Mouse (Mus musculus): ENCODE measurements at regions not wholly inside any gene's neighbourhood (a gene's known extent, or its start where the extent isn't known, plus 50 kb on each side); places are given as distances from the start of the nearest gene placed in this dataset.
"Not testable (repeated sequence)": the region's sequence is repeated elsewhere in the genome, so short reads cannot be mapped to it uniquely, and the experiment has no call there.

DNA sequence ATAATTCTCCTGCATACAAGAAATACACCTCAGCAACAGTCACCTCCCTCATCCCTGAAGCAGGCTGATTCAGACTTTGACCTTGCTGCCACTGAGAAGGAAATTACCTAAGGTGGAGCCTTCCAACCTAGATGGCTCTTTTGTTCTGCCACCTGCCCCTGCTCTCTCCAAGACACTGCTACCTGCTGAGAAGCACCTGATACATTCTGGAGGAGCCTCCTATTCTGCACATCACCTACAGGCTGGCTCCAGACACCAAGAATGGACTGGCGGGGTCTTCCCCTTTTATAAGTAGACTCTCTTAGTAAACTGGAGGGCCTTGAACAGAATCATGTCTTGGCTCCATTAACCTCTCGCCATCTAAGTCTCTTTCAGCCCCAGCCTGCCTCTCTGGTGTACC lies 1149.5 kb upstream of the 2610301B20Rik start:
- not testable (repeated sequence) for DNase-seq (ENCODE audit: low read depth, low spot score)

DNA sequence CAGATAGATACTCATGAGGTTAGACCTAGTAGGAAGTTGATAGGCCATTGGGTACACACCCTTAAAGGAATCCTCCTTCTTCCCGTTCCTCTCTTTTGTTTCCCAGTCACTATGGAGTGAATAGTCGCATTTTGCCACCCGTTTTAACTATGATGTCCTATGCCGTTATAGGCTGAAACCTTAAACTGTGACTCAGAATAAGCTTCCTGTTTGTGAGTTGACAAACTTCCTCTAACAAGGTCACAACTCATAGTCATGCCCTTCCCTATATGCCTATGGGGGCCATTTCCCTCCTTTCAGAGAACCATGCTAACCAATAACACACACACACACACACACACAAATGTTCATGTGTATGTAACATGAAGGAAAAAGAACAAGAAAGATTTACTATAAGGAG lies 1136.6 kb upstream of the 2610301B20Rik start:
- DNase-seq (ENCODE audit: low read depth, low spot score), result no peak

DNA sequence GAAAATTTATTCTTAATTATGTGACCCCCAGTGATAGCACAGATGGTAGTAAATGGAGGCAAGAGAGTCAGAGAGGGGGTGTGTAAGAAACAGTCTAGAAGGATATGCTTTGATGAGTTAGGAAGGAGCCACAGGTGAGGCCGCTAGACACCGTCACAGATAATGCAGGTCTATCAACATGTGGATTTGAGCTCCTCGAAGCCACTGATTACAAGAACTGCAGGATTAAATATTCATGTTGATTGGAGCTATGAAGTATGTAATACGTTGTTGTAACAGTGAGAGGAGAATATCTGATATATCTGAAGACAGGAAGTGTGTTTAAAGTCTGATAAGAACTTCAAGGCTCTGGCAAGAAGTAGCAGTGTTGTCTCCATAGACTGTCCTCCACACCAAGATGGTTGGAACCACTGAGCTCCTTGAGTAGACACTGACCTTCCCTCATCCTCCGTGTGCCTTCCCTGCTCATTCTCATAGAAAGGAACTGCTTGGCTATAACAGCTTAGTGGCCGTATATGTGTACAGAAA lies 1126.8 kb upstream of the 2610301B20Rik start:
- no peak for DNase-seq (ENCODE audit: low read depth, low spot score)

DNA sequence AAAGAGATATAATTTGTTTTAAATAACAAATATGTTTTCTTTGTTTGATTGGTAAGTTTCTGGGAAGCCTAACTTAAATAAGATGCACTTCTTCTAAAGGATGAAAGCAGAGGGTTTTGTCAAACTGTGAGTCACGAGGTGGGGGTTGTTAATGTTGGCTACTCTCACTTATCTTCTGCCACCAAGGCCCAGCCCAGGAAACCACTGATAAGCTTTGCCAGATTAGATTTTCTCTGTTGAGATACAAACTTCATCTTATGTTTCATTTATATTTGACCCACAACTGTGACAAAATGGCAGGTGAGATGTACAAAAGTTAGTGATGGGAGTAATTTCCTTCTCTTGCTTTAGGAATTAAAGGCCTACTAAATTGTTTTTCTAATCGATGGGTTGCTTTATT lies 1126.2 kb upstream of the 2610301B20Rik start:
- no peak for DNase-seq (ENCODE audit: low read depth, low spot score)

DNA sequence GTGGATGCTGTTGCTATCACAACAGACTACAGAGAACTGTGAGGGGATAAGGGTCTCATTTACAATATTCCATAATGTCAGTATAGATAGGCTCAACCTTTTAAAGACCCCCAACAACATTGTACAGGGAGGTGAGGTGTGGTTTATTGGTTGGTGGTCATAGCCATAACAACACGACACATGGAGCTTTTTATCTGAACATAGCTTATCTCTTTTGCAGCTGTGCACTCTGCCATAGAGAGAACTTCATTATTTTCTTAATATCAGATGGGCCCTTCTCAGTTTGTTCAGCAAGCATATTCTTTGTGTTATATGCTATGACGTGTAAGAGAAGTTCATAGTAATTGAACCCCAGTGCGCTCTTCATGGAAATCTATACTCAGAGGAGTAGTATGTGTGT lies 1124.4 kb upstream of the 2610301B20Rik start:
- DNase-seq (ENCODE audit: low read depth, low spot score), result no peak

DNA sequence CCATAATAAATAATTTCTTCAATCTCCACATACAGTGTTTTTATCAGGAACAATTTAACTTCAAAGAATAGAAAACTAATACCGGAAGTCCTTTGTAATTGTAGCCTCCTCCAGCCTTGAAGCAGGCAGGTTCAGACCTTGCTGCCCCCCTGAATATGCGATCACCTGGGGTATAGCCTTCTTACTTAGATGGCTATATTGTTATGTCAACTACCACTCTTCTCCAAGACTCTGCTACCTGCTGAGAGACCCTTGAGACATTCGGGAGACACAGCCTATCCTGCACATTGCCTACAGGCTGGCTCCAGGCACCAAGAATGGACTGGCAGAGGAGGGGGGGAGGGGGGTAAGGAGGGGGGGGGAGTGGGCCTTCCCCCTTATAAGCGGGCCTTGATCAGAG lies 1123.9 kb upstream of the 2610301B20Rik start:
- no peak for DNase-seq (ENCODE audit: low read depth, low spot score)

DNA sequence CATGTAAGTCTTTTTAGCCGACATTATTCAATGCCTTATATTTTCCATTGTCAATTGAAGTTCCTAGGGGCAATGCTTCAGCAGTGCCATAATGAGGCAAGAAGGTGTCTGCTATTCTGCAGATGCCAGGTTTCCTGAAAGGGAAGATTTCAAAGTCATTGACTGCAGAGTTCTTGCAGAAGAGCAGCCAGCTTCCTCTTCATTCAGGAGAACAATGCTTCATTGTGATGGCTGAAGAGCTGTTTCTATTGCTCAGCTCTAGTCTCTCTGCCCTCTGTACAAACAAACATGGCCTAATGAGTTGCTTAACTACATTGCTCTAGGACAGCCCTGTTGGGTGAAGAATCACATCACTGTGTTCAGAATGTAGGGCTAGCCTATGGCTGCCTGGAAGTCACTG lies 1111.0 kb upstream of the 2610301B20Rik start:
- DNase-seq (ENCODE audit: low read depth, low spot score), result no peak

DNA sequence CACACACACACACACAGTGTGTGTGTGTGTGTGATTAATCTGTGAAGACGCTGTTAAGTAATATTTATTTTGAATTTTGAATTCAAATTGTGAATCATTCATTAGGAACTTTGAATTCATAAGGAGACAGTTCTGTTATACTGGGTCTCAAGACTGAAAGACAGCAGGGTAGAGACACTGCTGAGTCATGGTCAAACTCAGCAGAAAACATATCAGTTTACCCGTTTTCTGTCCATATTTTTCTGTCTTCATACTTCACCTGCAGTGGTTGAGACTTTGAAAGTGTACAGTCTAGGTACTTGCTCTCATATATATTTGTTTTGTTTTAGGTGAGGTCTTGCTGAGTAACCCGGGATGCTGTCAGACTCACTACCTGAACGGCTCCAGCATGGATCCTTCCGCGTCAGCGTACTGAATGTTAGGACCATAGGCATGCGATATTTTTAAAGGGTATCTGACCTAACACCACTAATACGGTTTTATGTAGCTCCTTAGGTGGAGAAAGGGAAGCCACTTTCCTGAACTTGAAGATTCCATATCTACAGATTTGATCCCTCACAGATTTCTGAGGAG lies 1104.6 kb upstream of the 2610301B20Rik start:
- no peak for DNase-seq (ENCODE audit: low read depth, low spot score)

DNA sequence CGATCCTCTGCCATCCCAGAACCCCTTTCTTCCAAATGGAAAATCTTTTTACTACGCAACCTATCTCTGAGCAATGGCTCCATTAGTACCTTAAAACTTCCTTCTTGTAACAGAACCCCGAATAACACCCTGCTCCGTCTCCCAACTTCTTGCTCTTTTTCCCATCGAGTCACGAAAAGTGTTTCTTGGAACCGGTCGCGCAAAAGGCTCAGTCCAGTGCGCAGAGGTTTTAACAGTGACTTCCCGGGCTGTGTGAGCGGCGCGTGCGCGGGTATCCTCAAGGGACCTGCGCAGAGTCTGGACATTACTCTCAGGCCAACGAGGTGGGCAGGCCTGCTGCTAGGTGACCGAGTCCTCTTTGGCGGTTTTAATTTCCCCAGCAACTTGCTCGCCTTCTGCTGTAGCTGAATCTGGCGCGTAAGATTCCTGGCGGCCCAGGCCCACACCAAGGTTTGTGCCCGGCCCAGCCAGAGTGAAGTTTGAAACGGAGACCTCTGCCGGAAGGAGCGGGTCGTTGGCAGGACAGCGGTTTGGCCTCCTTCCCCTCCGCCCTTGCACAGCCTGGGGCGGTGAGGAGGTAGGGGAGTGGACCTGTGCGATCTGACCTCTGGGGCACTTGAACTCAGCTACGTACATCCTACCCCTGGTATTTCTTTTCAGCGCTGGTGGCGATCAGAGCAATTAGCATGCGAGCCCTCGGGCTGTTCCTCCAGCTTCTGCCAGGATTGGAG lies 1103.8 kb upstream of the 2610301B20Rik start:
- peak; percentile 68 for DNase-seq (ENCODE audit: low read depth, low spot score)

DNA sequence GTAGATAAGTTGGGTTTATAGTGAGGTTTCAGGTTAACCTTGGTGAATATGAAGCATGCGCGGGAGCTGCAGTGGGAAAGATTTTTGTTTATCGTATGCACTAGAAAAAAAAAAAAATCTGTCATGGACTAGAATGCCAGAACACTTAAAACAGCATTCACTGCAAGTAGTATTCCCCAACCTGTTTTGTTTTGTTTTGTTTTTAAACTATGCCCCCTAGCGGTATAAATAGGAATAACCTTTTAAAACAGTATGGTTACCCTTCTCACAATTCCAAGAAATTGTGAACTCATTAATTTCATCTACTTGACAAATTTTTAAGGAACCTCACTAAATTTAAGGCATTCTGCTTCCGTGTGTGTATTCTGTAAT lies 1103.2 kb upstream of the 2610301B20Rik start:
- peak; percentile 52 for DNase-seq (ENCODE audit: low read depth, low spot score)

DNA sequence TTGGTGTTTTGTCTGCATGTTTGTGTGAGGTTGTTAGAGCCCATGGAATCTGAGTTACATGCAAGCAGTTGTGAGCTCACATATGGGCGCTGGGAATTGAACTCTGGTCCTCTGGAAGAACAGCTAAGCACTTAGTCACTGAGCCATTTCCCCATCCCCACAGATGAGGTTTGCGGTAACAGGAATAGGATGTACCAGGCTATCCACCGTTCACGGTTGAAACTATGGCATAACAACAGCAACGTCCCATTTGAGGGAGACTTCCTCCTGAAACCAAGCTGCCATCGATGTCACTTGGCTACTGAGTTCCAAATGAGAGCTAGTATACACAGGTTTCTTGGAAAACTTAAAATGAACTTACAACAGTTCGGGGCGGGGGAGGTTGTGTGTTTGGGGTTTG lies 1095.9 kb upstream of the 2610301B20Rik start:
- no peak for DNase-seq (ENCODE audit: low read depth, low spot score)

DNA sequence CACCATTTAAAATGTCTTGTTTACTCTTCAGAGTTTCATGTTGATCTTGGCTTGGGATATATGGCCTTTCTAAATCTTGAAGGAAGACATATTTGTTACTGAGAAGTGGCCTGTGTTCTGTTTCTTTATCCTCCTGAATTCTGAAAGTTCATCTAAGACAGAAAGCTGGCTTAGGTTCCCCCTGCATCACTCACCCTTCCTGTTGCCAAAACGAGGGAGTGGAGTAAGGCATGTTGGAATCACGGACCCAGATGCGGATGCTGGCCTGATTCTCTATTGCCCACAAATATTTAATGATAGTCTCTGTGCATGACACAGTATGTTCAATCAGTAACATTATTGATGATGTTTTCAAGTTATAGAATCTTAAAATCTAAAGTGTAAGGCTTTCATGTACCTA lies 1094.7 kb upstream of the 2610301B20Rik start:
- DNase-seq (ENCODE audit: low read depth, low spot score), result no peak

DNA sequence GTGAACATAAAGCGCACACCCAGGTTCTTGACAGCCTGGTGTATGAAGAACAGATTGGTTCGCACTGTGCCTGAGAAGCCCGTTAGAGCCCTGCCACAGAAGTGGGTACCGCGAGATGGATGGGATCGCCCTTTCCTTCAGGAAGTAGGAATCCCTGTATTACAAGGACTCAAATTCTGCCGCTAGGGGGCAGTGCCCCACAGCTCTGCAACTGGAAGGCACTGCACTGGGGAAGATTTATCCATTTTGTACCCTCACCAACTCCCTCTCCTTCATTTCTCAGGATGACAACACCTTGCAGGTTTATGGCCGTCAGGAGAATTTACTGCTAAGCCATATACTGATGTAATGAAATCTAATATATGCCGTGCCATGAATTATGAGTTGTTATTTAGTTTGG lies 1094.1 kb upstream of the 2610301B20Rik start:
- peak; percentile 15 for DNase-seq (ENCODE audit: low read depth, low spot score)

DNA sequence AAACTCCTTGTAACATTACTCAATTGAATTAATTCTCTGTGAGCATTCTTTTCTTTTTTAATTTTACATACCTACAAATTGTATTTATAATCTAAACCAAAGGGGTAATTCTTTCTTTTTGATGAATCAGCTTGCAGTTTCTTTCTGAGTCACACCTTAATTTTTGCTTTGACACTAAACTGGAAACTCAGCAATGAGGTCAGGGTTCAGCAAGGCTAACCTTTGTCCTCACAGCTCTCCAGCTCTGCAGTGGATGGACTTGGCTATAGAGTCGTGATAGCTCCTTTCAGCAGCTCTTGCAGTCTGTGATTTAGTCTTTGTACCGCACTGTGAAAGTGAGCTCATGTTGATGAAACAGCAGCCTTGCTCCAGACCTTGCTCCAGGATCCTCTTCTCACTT lies 1093.0 kb upstream of the 2610301B20Rik start:
- DNase-seq (ENCODE audit: low read depth, low spot score), result no peak

DNA sequence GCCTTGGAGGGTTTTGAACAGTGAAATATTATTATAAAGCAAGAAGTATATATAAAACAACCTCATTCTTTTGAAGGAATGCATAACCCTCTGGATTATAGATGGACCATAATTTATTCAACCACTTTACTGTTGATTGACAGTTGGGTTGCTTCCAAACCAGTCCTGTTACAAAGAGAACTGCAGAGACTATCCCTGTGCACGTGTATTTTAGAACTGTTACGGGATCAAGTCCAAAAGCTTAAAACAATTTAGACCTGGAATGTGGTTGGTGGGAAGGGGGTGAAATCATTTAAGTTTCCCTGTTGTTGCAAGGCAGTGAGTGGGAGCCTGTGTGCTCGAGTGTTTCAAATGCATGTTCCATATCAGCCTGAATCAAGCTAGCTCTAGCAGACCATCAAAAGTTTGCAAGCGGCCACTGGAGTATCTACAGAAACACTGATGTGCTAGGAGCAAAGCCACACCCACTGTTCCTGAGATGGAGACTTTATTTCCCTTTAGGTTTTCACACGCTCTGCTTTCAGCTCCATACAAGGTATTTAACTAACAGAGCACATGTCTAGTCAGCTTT lies 1086.4 kb upstream of the 2610301B20Rik start:
- DNase-seq (ENCODE audit: low read depth, low spot score), result no peak

DNA sequence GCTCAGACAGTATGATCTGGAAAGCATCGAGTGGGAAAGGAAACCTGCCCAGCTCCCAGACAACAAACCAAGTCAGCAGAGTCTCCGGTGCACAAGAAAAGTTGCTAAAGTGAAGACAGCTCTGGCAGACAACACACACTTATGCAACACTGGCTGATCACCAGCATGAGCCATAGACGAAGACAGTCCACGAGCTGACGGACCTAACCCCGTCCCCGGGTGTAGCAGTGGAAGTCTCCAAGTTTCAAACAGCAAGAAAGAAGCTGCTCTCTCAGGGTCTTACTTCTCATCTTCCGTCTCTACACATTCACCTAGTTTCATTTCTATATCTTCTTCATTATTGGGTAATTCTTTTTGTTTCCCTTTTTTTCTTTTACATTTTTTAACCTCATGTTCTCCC lies 1083.8 kb upstream of the 2610301B20Rik start:
- DNase-seq (ENCODE audit: low read depth, low spot score), result peak; percentile 40

Measured in skeletal muscle tissue, adult 2 months (tissue).